Mouse (Mus musculus) olfactory bulb, adult 2 months (tissue): ENCODE measurements around the gene Sart1.

Experiments
- CTCF ChIP-seq: fragments of 200-500 bp; IDR thresholded peaks from 2 replicates; pipeline ENCODE4 v1.5.1; 2012; ENCODE audit warnings: low read depth, mild to moderate bottlenecking, low read length, moderate library complexity; ENCODE audit not compliant: insufficient read depth
- POLR2A ChIP-seq: fragments of 200-500 bp; IDR thresholded peaks from 2 replicates; pipeline ENCODE4 v1.6.1; 2012; ENCODE audit warnings: mild to moderate bottlenecking, low read depth, low read length, moderate library complexity; ENCODE audit not compliant: insufficient read depth

DNA sequence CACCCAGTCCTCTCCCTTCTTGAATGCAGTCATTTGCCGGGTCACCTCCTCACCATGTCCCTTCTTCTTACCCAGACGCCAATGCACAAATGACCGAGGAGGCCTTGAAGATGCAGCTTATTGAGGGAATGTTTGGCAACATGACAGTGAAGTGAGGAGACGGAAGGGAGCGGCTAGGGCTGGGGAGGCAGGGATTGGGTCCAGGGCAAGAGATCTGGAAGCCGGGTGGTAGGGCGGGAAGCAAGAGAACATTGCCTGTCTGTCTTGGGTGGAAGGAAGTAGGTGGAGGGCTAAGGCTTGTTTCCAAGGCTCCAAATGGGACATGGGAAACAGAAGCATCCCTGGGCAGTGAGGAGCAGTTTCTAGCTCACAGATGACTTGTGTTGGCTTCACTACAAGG lies 47.1 kb downstream of the Sart1 start:
- TF ChIP-seq CTCF = no peak
- TF ChIP-seq POLR2A = no peak
